Mouse (Mus musculus): Measurements from ENCODE around the gene Zcchc10. TPM values are rescaled to one million over a fixed set of nuclear protein-coding genes. Genes with fewer than 3 reads are reported as not detected.

Gene Zcchc10
- total and polyA plus RNA-seq, 2 experiments from 2014 or later: 0.89 to 13.6 TPM

GRCm38 (mm10) chr11:53296880-53297279 is 27.6 kb upstream of the Zcchc10 start:
- Histone ChIP-seq H3K4me1 (ENCODE audit: insufficient read depth, low read length) (peaks cover 17% of the 10 kb centered on the region), H3K4me3 (ENCODE audit: low read length) (no peak overlapping the region), H3K4me2 (ENCODE audit: low read depth, low read length) (no peak overlapping the region), H3K27ac (no peak overlapping the region), H3K9me3 (ENCODE audit: low read length) (no peaks in the 10 kb centered on the region), H3K27me3 (ENCODE audit: insufficient read depth, low read length) (no peaks in the 10 kb centered on the region), H3K36me3 (ENCODE audit: insufficient read depth, low read length) (0 out of 2 replicates have a peak, but pooled peaks cover 2% of the 10 kb centered on the region), H3K9ac (replicated peaks; ENCODE audit: low read length) (no peak overlapping the region)
- DNase-seq (ENCODE audit: low spot score): no peak
- no peak for TF ChIP-seq CTCF (IDR thresholded peaks at IDR 0.05; ENCODE audit: low read depth)
- no peak for ATAC-seq
- 75% methylated on average over 4 of the region's 4 CpGs for WGBS

DNA sequence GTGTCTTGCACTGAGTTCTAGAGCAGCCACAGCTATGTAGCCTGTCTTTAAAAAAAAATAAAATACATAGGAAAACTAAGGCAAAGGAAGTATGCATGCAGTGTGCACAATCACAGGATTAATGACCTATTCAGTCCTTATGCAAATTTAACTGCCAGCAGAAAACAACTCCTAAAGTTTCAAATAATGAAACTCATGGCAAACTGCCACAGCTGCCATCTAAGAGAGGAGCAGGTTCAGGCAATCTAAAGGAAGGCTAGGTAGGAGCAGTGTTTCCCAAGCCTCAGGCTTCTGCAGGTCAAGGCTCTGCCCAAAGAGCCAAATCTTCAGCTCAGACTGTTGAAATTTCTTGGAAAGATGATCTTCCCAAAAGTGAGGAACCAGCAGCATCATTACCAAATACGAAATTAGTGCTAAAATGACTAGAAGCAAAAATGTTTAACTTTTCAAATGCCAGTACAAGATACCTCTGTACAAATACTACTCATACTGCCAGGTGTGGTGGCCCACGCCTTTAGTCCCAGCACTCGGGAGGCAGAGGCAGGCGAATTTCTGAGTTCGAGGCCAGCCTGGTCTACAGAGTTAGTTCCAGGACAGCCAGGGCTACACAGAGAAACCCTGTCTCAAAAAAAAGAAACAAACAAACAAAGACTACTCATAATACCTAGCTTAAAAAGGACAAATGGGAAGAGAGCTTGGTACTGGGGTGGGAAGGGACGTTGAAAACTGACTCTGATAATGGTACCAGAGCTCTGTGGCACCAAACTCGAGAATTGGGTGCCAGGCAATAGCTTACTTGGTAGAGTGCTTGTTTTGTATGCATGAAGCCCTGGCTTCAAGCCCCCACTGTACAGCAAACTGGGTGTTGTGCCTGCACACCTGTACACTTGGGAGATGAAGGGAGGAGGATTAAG is 26.3 kb upstream of the Zcchc10 start:
- peaks cover 17% of the 10 kb centered on the region for H3K4me1 ChIP-seq (ENCODE audit: insufficient read depth, low read length)
- no peak for ATAC-seq
- TF ChIP-seq CTCF (IDR thresholded peaks at IDR 0.05; ENCODE audit: low read depth): no peak
- no peak overlapping the region for H3K27ac ChIP-seq
- peak overlapping the region; percentile 98; the same call in 1 of the 2 replicates for H3K4me3 ChIP-seq (ENCODE audit: low read length)
- 86% methylated on average over 7 of the region's 7 CpGs for WGBS
- H3K9me3 ChIP-seq (ENCODE audit: low read length): no peaks in the 10 kb centered on the region
- H3K27me3 ChIP-seq (ENCODE audit: insufficient read depth, low read length): no peaks in the 10 kb centered on the region
- peak overlapping the region; percentile 85 for H3K4me2 ChIP-seq (ENCODE audit: low read depth, low read length)
- 0 out of 2 replicates have a peak overlapping the region, but pooled peaks have one; percentile 9 for H3K9ac ChIP-seq (replicated peaks; ENCODE audit: low read length)
- H3K36me3 ChIP-seq (ENCODE audit: insufficient read depth, low read length): no peaks in the 10 kb centered on the region
- no peak for DNase-seq (ENCODE audit: low spot score)

GRCm38 (mm10) chr11:53299551-53300329 is 24.7 kb upstream of the Zcchc10 start:
- H3K36me3 ChIP-seq (ENCODE audit: insufficient read depth, low read length): no peaks in the 10 kb centered on the region
- H3K27ac ChIP-seq: peak overlapping the region; percentile 98
- ATAC-seq (peak; percentile 71), DNase-seq (ENCODE audit: low spot score) (peak; percentile 52)
- no peak for TF ChIP-seq CTCF (IDR thresholded peaks at IDR 0.05; ENCODE audit: low read depth)
- WGBS: under 1% methylated on average over 80 of the region's 80 CpGs
- no peaks in the 10 kb centered on the region for H3K27me3 ChIP-seq (ENCODE audit: insufficient read depth, low read length)
- peak overlapping the region; percentile 85 for H3K4me2 ChIP-seq (ENCODE audit: low read depth, low read length)
- peak overlapping the region; percentile 98 for H3K4me3 ChIP-seq (ENCODE audit: low read length)
- H3K4me1 ChIP-seq (ENCODE audit: insufficient read depth, low read length): peaks cover 17% of the 10 kb centered on the region
- no peaks in the 10 kb centered on the region for H3K9me3 ChIP-seq (ENCODE audit: low read length)
- H3K9ac ChIP-seq (replicated peaks; ENCODE audit: low read length): peak overlapping the region; percentile 98

GRCm38 (mm10) chr11:53300330-53301166 is 23.9 kb upstream of the Zcchc10 start, which contains the start of gene Hspa4:
Gene Hspa4, minus strand, starts transcription at chr11:53300457.
- peak; percentile 28; the same call in 1 of the 2 replicates for TF ChIP-seq CTCF (IDR thresholded peaks at IDR 0.05; ENCODE audit: low read depth)
- Histone ChIP-seq H3K9ac (replicated peaks; ENCODE audit: low read length) (peak within 1 kb of the TSS; percentile 98), H3K4me2 (ENCODE audit: low read depth, low read length) (peak within 1 kb of the TSS; percentile 85), H3K4me1 (ENCODE audit: insufficient read depth, low read length) (peaks cover 17% of the 10 kb centered on the region), H3K9me3 (ENCODE audit: low read length) (no peaks in the 10 kb centered on the region), H3K36me3 (ENCODE audit: insufficient read depth, low read length) (no peaks in the 10 kb centered on the region), H3K27me3 (ENCODE audit: insufficient read depth, low read length) (no peaks in the 10 kb centered on the region), H3K4me3 (ENCODE audit: low read length) (peak within 1 kb of the TSS; percentile 98), H3K27ac (peak within 1 kb of the TSS; percentile 98)
- 1% methylated on average over 58 of the region's 58 CpGs for WGBS
- ATAC-seq (peak; percentile 99), DNase-seq (ENCODE audit: low spot score) (peak; percentile 100)

DNA sequence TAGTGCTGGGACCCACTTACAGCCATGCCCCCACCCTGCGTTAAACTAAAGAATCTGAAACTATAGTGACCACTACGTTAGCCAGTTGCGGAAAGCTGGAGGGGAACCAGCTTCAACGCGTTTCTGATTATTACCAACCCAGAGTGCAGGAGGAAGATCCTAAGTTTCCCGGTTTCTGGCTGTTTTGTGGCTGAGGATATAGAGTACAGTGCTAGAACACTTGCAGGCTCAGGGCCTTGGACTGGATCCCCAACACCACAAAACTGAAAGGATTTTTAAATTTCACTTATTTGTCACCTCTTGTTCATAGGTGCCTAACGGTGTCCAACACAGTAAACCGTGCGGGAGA is 23.3 kb upstream of the Zcchc10 start:
- Histone ChIP-seq H3K36me3 (ENCODE audit: insufficient read depth, low read length) (no peaks in the 10 kb centered on the region), H3K4me1 (ENCODE audit: insufficient read depth, low read length) (peaks cover 17% of the 10 kb centered on the region), H3K4me3 (ENCODE audit: low read length) (peak overlapping the region; percentile 98), H3K27me3 (ENCODE audit: insufficient read depth, low read length) (no peaks in the 10 kb centered on the region), H3K27ac (peak overlapping the region; percentile 98), H3K9ac (replicated peaks; ENCODE audit: low read length) (peak overlapping the region; percentile 98), H3K4me2 (ENCODE audit: low read depth, low read length) (peak overlapping the region; percentile 85), H3K9me3 (ENCODE audit: low read length) (no peaks in the 10 kb centered on the region)
- 53% methylated on average over 9 of the region's 9 CpGs for WGBS
- no peak for DNase-seq (ENCODE audit: low spot score)
- ATAC-seq: no peak
- TF ChIP-seq CTCF (IDR thresholded peaks at IDR 0.05; ENCODE audit: low read depth): no peak

Measured in hindbrain, postnatal 0 days (tissue).